Mouse (Mus musculus) granulocyte monocyte progenitor cell, adult 5-6 weeks (primary cell): ENCODE measurements around the gene Cpne6. TPM values are rescaled to one million over a fixed set of nuclear protein-coding genes. Genes with fewer than 3 reads are reported as not detected.

Experiments used
- ATAC-seq: replicated peaks from 2 replicates; pipeline ENCODE4 v1.8.0; 2016; ENCODE audit warnings: mild to moderate bottlenecking, moderate TSS enrichment, inconsistent platforms; ENCODE audit not compliant: poor library complexity, severe bottlenecking
- total RNA-seq, 2 experiments: library from RNA; stranded (forward) in 1 of 2; stranded (reverse) in 1 of 2; fragments of 200-712, 200-1000 nt in 1 of 2; fragments of >200 nt in 1 of 2; fragmentation: Nextera tagmentation in 1 of 2; gene quantifications; 2 replicates each; pipeline ENCODE4 v1.2.3; 2014 to 2017

Gene Cpne6
- total RNA-seq, 2 experiments from 2014 or later: not detected

DNA sequence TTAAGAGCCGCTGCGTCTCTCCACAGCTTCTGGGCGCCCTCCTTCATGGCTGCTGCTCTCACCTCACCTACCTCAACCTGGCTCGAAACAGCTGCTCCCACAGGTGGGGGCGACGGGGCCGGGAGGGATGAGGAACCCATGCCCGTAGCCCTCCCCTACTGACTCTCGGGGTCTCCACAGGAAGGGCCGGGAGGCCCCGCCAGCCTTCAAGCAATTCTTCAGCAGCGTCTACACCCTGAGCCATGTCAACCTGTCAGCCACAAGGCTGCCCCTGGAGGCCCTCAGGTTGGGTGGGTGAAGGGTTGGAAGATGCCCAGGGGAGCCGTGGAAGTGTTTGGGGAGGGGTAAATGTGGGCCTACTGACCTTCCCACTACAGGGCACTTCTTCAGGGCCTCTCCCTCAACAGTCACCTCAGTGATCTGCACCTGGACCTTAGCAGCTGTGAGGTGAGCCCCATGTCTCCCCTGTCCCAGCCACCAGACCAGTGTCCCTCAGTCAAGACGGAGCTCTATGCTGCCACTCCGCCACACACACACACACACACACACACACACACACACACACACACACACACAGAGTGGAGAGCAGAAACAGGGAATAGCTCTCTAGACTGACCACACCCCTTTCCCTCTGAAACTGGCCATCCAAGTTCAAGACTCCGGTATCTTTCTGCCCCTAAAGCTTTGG, 13.3 kb upstream of the Cpne6 start:
- ATAC-seq: no peak

DNA sequence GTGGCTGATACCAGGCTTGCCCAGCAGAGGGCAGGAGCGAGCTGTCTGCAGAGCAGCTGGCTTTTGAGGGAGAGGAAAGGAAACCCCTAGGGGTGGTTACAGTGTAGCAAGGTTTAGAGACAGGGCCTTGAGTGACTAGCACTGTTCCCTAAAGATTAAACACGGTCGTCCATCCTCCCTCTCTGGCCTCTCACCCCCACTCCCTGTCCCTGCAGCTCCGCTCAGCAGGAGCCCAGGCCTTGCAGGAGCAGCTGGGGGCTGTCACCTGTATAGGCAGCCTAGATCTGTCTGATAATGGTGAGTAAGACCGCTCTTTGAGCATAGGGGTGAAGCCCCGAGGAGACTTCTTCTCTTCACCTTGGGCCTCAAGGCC, 12.8 kb upstream of the Cpne6 start:
- ATAC-seq: peak; percentile 94

DNA sequence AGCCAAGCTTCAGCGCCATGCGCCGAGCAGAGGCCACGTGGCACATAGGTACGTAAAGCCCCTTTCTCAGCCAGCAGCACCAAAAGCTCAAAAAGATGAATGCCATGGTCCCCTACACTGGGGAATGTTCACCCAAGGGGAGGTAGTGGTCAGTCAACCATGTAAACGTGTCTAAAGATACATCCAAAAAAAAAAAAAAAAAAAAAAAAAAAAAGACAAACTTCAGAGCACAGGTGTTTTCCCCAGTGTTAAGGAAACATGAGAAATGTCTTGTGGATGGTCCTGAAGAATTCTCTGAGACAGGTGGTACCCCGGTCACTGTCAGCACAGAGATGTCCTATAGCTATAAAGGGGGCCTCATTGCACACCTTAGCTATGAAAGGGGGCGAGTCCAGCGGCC, 4.6 kb upstream of the Cpne6 start:
- no peak for ATAC-seq

DNA sequence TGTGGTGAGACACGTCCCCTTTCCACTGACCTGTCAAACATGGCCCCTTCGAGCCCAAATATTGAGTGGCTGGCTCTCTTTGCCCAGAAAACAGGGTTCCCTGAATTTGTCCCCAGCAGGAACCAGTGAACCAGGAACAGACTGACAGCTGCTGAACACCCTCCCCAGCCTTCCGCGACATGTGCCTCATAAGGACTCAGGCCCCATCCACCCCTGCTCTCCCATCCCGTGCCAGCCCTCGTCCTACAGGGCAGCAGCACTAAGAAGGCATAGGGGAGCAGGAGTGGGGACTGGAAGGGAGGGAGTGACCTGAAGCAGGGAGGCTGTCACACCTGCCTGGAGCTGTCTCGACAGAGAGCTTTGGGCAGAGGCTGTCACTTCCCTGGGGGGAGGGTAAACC, 2.4 kb upstream of the Cpne6 start:
- ATAC-seq: no peak

DNA sequence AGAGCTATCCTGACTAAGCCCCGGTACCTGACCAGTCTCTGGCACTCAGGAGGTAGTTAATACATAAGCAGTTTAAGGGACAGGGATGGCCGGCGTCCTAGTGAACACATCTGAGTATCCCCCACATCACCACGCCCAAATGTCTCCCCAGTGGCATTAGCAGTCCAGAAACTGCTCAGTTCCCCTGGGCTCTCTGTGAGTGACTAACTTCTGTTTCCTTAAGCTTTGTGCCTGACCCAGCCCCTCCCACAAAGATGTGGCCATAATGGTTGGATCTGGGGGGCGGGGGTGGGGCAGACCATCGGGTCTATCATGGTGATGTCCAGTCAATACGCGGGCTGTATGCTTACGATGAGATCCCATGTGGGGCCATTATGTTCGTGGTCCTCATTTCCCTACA, 705 bp upstream of the Cpne6 start:
- ATAC-seq: no peak; the same call in 1 of the 2 replicates

DNA sequence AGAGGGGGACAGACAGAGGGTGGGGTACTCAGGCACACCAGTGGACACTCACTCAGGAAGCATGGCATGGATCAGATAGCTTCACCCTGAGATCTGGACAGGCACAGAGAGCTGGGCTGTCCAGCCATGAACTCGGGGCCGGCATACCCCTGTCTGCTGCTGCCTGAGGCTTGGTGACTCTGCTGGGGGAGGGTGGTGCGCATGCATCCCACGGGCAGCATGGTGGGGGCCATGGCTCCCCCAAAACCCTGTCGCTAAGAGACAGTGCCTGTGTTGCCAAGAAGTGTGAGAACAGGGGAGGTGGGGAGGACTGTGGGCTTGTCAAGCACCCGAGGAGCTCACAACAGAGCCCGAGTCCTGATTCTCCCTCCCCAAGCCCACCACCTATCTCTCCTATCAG, 792 bp downstream of the Cpne6 start:
- no peak for ATAC-seq

DNA sequence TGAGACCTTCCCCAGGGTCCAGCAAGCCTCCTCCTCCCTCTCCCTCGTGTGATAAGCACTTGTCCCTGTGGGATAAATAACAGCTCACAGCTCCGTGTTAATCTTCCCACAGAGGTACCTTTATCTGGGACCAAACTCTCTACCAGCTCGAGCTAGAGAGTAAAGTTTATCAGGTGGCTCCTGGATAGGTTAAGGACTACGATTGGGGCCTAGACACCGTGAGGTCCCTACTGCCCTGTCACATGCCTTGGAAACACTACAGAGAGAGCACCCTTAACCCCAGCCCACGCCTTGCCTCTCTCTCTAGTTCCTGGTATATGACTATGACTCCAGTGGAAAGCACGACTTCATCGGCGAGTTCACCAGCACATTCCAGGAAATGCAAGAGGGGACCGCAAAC, 3.7 kb downstream of the Cpne6 start:
- ATAC-seq: no peak

DNA sequence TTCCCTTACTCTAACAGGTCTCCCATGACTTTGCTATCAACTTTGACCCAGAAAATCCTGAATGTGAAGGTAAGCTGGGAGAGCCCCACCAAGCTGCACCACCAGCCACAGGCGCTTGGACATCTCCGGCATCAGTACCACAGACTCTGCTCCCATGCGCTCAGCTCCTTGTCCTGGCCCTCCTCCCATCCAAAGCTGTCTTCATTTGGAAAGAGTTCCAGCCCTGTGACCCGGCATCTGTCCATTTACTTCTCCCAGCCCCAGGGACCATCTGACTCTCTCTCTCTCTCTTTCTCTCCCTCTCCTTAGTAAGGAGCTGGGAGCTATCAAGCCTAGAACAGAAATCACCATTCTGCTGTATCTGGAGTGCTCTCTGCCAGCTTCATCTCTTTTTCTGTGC, 5.6 kb downstream of the Cpne6 start:
- ATAC-seq: no peak

DNA sequence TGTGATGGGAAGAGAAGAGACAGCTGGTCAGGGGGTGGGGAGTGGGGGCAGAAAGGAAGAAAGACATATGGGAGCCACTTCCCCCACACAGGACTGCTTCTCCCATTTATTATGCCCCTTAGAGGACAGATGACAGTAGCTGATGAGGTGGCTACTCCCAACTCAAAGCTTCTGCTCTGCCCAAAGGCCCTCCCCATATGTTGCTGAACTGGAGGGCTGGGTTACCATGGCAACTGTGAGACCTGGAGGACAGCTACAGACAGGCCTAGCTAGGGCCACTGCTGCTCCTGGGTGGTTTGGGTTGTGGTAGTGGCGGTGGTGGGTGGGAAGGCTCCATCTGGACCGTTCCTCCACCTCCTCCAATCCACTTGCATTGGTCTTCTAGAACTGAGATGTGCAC, 8.7 kb downstream of the Cpne6 start:
- ATAC-seq: no peak

DNA sequence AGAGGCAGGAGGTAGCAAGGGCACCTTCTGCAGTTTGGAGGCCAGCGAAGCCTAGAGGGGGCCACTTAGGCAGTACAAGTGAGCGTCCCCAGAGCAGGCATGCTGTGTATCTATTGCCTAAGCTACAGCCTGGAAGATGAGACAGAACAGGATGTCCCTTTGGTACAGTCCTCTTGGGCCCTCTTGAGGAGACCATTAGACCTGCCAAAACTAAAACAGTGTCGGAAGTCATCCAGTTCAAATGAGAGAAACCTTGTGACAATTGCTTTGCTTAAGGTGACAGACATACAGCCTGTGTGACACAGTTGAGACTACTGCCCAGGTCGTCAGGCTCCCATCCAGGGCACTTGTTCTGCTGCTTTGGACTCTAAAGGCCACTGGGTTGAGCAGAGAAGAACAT, 9.4 kb downstream of the Cpne6 start:
- ATAC-seq: no peak

DNA sequence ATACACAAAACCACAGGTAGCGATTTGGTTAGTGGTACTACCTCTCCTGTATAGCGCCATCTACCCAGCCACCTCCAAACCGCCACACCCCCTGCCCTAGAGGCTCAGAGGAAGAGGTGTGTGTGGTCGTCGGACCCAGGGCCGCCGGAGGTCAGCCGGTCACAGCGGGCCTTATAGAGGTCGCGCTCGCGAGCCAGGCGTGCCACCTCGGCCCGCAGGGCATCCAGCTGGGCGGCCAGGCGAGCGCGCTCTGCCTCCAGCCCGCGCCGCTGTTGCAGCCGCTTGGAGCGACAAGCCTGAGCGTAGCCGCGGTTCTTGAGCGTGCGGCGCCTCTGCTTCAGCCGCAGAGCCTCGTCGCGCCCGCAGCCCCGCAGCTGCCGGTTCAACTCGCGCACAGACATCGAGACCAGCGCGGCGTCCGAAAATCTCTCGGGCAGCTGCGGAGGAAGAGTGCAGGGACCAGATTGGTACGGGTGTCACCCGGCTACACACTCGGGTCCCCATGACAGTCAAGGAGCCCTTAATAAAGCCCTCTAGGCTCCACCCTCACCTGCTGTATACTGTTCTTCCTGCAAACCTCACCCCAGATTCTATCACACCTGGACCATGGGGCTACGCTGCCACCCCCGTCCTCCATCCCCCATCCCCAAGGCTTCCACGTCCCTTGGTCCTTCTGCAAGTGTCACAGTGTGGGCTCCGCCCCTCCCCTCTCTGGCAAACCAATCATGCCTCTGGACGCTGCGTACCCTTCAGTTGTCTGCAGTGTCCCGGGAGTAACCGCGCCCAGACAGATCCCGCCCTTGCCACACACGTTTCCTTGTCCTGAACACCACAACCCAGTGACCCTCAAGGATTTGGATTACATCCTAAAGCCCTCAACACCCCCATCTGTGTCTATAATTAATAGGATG, 10.5 kb downstream of the Cpne6 start:
- peak; percentile 43 for ATAC-seq

DNA sequence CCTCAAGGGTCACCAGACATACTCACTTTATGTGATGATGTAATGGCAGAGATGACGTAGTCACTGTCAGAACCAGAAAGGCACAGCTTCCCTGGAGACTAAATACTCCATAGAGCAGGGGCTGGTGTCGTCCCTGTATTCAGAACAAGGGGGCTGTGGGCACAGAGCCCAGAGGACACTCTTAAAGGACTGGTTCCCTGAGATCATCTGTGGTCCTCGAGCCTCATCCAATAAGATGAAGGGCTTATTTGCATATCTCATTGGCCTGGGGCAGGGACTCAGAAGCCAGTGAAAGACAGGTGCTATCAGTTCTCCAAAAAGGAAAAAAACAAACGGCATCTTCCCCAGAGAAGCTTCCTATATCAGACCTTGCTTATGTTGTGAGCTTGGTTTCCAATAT, 13.8 kb downstream of the Cpne6 start:
- no peak for ATAC-seq

DNA sequence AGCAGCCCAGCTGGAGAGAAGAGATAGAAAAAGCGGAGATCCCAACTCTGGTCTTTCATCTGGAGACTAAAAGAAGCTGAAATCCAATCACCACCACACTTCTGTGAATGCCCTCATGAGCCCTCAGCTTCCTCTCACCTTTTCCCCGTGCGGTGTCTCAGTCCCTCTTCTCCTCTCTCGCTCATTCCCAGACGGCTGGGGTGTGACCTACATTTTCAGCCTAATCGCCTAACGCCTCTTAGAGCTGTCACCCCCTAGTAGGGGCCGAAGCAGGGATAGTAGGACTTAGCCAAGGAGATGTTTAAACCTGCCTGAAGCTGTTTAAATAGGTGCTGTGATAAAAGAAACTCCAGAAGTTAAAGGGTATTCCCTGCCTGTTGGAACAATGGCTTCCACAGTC, 14.5 kb downstream of the Cpne6 start, which contains the start of gene Nrl:
Gene Nrl, minus strand, starts transcription at position 197 of the 400 bp plus-strand sequence.
- no peak for ATAC-seq

DNA sequence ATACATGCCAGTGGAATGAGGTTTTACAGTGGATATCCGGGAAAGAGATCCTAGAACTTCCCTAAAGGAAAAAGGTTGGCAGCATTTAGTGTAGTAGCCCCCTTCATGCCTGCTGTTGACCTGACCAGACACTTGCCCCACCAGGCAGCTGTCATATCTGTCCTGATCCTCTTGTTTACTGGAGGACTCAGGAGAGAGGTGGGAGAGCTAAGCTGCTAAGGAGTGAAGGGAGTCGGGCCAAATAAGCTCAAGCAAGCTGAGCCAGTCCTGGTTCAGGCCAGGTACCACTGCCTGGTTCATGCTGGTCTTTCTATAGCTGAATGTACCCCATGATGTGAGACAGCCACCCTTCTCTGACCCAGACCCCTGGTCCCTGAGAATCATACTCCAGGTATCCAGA, 16.4 kb downstream of the Cpne6 start:
- ATAC-seq: no peak

DNA sequence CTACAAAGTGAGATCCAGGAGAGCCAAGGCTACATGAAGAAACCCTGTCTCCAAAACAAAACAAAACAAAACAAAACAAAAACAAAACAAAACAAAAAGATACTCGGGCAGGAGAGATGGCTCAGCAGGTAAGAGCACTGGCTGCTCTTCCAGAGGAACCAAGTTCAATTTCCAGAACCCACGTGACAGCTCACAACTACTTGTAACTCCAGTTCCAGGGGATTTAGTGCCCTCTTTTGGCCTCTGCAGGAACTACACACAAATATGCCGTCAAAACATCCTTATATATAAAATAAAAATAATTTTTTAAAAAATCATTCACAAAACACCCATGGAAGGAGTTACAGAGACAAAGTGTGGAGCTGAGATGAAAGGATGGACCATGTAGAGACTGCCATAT, 17.7 kb downstream of the Cpne6 start:
- peak; percentile 70 for ATAC-seq

DNA sequence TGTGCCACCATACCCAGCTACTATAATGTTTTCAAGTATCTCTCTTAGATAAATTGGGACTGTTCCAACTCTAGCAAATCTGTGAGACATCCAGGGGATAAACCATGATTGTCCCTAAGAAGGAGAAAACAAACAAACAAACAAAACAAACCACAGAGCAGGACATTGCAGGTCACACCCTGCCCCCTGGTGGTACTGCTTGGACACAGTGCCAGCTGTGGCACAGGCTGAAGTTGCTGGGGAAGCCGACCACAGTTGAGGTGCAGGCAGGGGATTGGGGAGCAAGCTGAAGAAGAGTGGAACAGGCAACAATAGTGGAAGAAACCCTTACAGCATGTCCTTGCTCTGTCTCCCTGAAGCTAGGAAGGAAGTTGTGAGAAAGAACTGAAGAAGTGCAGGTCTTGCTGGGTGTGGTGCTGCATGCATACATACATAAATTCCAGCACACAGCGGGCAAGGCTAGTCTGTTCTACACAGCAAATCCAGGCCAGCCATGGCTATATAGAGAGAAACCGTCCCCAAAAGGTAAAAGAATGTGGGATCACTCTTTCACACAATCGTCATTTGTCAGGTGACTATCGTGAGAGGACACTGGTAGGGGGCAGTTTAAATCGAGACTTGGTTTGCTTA, 26.0 kb downstream of the Cpne6 start:
- no peak for ATAC-seq

DNA sequence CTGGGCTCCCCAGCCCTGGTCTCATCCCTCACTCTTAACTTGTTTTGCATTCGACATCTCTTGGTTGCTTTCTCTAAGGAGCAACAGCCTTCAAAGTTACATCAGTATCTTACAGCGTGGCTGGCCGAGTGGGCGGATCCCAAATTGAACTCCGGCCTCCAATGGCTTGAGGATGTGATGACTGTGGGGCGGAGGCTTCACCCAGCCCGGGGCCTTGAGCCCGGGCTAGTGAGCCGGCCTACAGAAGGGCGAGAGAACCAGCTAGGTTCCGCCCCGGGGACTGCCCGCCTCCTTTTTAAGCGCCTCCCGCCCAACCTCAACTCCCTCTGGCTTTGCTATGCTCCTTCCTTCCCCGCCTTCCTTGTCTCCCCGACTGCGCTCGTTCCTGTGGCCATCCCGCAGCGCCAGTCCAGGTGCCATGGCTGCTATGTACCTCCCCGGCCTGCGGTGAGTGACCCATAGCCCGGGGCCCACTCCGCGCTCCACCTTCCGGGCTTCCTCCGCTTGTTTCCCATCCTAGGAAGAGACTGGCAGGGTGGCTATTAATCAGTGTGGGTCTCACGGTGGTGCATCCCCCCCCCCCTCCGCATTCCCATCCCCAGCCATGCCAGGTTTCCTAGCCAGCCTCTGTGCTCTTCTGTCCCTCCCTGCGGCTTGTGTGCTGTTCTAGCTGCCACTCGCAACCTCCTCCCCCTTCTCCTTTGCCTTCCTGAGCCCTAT, 30.0 kb downstream of the Cpne6 start, which contains the start of gene Pck2:
Gene Pck2, plus strand, starts transcription at position 200 of the 720 bp plus-strand sequence.
- ATAC-seq: peak; percentile 98

DNA sequence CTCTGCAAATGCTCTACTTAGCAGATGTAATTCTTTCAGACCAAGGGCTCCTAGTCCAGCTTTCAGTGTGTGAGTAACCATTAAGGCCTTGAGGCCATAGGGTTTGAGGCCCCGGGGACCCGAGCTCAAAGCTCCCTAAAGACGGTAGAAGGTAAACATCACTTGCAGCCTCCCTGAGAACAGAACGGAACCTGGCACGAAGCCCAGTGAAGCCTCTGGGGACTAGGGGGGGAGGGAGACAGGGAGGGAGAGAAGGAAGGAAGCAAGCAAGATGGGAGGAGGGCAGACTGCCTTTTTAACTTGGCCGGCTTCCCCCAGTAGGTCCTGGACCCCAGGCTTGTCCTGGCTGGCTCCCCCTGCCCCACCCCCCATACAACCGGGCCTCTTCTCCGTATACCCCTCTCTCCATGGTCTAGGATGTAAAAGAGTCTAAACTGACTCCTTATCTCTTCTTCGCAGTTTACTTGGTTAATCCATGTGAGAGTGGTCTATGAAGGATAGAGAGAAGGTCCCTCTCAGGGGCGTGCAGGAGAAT, 30.6 kb downstream of the Cpne6 start:
- ATAC-seq: peak; percentile 36

DNA sequence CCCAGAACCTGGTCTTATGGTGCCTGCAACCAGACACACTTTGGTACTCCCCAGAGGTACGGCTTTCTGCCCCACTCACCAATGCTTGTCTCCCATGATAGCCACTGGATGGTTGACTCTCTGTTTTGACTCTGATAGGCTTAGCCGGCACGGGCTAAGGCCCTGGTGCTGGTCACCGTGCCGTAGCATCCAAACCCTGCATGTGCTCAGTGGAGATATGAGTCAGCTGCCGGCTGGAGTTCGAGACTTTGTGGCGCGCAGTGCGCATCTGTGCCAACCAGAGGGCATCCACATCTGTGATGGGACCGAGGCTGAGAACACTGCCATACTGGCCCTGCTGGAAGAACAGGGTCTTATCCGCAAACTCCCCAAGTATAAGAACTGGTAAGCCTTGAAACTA, 32.0 kb downstream of the Cpne6 start:
- no peak for ATAC-seq

DNA sequence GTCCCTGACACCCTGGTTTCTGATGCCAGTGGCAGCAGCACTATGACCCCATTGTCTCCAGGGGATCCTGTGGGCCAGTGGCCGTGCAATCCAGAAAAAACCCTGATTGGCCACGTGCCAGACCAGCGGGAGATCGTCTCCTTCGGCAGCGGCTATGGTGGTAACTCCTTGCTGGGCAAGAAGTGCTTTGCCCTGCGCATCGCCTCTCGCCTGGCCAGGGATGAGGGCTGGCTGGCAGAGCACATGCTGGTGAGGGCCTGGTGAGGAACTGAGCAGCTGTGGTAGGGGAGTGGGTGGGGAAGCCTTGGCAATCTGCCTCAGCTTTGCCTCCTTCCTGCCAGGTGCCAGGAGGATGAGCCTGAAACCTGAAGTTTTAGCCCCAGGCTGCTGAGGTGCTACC, 34.1 kb downstream of the Cpne6 start:
- no peak for ATAC-seq
